Mouse (Mus musculus) CH12.LX (cell line): ENCODE data around the gene Zdhhc19. TPM values are rescaled to one million over a fixed set of nuclear protein-coding genes. Genes with fewer than 3 reads are reported as not detected.

Experiments used
- DNase-seq: peaks from one replicate; pipeline ENCODE4 v3.0.0-alpha.2; 2013; ENCODE audit errors: extremely low read depth
- H3K27ac ChIP-seq: 2 replicates; pipeline ENCODE4 v1.5.1; 2012; ENCODE audit warnings: low read depth, mild to moderate bottlenecking, control low read depth, moderate library complexity; ENCODE audit not compliant: insufficient read depth
- H3K27me3 ChIP-seq: replicated peaks from 2 replicates; pipeline ENCODE3; 2012; ENCODE audit warnings: inconsistent platforms
- H3K36me3 ChIP-seq, 2 experiments: replicated peaks in 1 of 2; 2 replicates each; pipeline versions ENCODE3 to v1.6.1; 2012; ENCODE audit warnings: inconsistent platforms in 1 of 2, low read length in 1 of 2, mild to moderate bottlenecking in 1 of 2, mixed read lengths in 1 of 2, moderate library complexity in 1 of 2; ENCODE audit not compliant: control insufficient read depth in 1 of 2, insufficient read depth in 1 of 2
- H3K4me1 ChIP-seq, 2 experiments: 2 replicates each; pipeline ENCODE4 v1.6.1; 2012; ENCODE audit warnings: inconsistent platforms in 1 of 2, moderate library complexity in 1 of 2; ENCODE audit not compliant: insufficient read depth in 2 of 2, control insufficient read depth in 1 of 2
- H3K4me2 ChIP-seq: 2 replicates; pipeline ENCODE4 v1.6.1; 2012; ENCODE audit warnings: low read depth, mild to moderate bottlenecking, control low read depth; ENCODE audit not compliant: poor library complexity, insufficient read depth, severe bottlenecking
- H3K4me3 ChIP-seq, 3 experiments: fragments of 150-350 bp in 1 of 3; sonication (generic) in 1 of 3; replicated peaks in 1 of 3; 2 replicates each; pipeline versions ENCODE3 to v1.5.1; 2011 to 2012; ENCODE audit warnings: low read depth in 2 of 3, low read length in 2 of 3, mild to moderate bottlenecking in 2 of 3, moderate library complexity in 2 of 3, control low read depth in 1 of 3, improper control_type of control experiment in 1 of 3, inconsistent platforms in 1 of 3, mixed read lengths in 1 of 3; ENCODE audit not compliant: poor library complexity in 1 of 3
- H3K79me2 ChIP-seq: replicated peaks from 2 replicates; pipeline ENCODE4 v1.6.1; 2012; ENCODE audit warnings: mild to moderate bottlenecking, moderate library complexity; ENCODE audit not compliant: control insufficient read depth, poor library complexity, insufficient read depth, severe bottlenecking; ENCODE audit errors: extremely low read depth
- H3K9ac ChIP-seq: 2 replicates; pipeline ENCODE4 v1.6.1; 2012; ENCODE audit warnings: low read depth, mild to moderate bottlenecking, control low read depth, moderate library complexity; ENCODE audit not compliant: insufficient read depth
- H3K9me3 ChIP-seq: replicated peaks from 2 replicates; pipeline ENCODE3; 2012; ENCODE audit warnings: low read length, inconsistent platforms, mixed read lengths
- CTCF ChIP-seq, 2 experiments: IDR thresholded peaks in 1 of 2; conservative IDR thresholded peaks in 1 of 2; 2 replicates each; pipeline ENCODE4 v1.5.1; 2011 to 2012; ENCODE audit warnings: low read depth in 2 of 2, low read length in 2 of 2, improper control_type of control experiment in 1 of 2, inconsistent platforms in 1 of 2, mild to moderate bottlenecking in 1 of 2, moderate library complexity in 1 of 2
- ETS1 ChIP-seq: conservative IDR thresholded peaks from 2 replicates; pipeline ENCODE4 v1.6.1; 2012; ENCODE audit warnings: low read depth, mild to moderate bottlenecking, inconsistent platforms, low read length, improper control_type of control experiment, moderate library complexity
- GABPA ChIP-seq: IDR thresholded peaks from 2 replicates; pipeline ENCODE4 v1.6.1; 2012; ENCODE audit warnings: low read depth, low read length, improper control_type of control experiment, inconsistent platforms; ENCODE audit not compliant: insufficient replicate concordance
- IRF4 ChIP-seq: IDR thresholded peaks from 2 replicates; pipeline ENCODE4 v1.6.1; 2014; ENCODE audit warnings: low read depth, mild to moderate bottlenecking, inconsistent platforms, low read length, improper control_type of control experiment
- MAFK ChIP-seq: IDR thresholded peaks from 2 replicates; pipeline ENCODE4 v1.6.1; 2011; ENCODE audit warnings: low read length, improper control_type of control experiment; ENCODE audit not compliant: insufficient replicate concordance
- MAZ ChIP-seq: IDR thresholded peaks from 2 replicates; pipeline ENCODE4 v1.6.1; 2012; ENCODE audit warnings: low read depth, mild to moderate bottlenecking, inconsistent platforms, low read length, improper control_type of control experiment, moderate library complexity
- MEF2A ChIP-seq: IDR thresholded peaks from 2 replicates; pipeline ENCODE4 v1.6.1; 2014; ENCODE audit warnings: low read depth, mild to moderate bottlenecking, inconsistent platforms, low read length, improper control_type of control experiment, borderline replicate concordance
- MXI1 ChIP-seq: IDR thresholded peaks from 2 replicates; pipeline ENCODE4 v1.6.1; 2011; ENCODE audit warnings: mild to moderate bottlenecking, low read depth, low read length, improper control_type of control experiment
- MYC ChIP-seq: IDR thresholded peaks from 2 replicates; pipeline ENCODE4 v1.6.1; 2011; ENCODE audit warnings: low read depth, mild to moderate bottlenecking, improper control_type of control experiment, low read length
- NRF1 ChIP-seq: IDR thresholded peaks from 2 replicates; pipeline ENCODE4 v1.6.1; 2014; ENCODE audit warnings: low read depth, mild to moderate bottlenecking, inconsistent platforms, low read length, improper control_type of control experiment, moderate library complexity
- PAX5 ChIP-seq: IDR thresholded peaks from 2 replicates; pipeline ENCODE4 v1.6.1; 2012; ENCODE audit warnings: low read length, inconsistent platforms, mixed read lengths
- POLR2A ChIP-seq: IDR thresholded peaks from 2 replicates; pipeline ENCODE4 v1.6.1; 2011; ENCODE audit warnings: low read depth, mild to moderate bottlenecking, improper control_type of control experiment, low read length
- SMC3 ChIP-seq: IDR thresholded peaks from 2 replicates; pipeline ENCODE4 v1.6.1; 2011; ENCODE audit warnings: low read depth, low read length, improper control_type of control experiment
- UBTF ChIP-seq: IDR thresholded peaks from 2 replicates; pipeline ENCODE4 v1.6.1; 2012; ENCODE audit warnings: low read depth, mild to moderate bottlenecking, inconsistent platforms, low read length, improper control_type of control experiment, moderate library complexity
- USF2 ChIP-seq: conservative IDR thresholded peaks from 2 replicates; pipeline ENCODE4 v1.6.1; 2011; ENCODE audit warnings: low read depth, low read length, improper control_type of control experiment
- dilution Hi-C: fragments of 300-500 bp; cut with MboI; formaldehyde crosslinking; loops from 2 replicates; pipeline ENCODE4 v1.14.3; 2020; ENCODE audit warnings: low sequenced_read_pairs; ENCODE audit not compliant: extremely low pct_unique_long_range_greater_than_20kb, extremely low pct_ligation_motif_present
- in situ Hi-C: fragments of 300-500 bp; cut with MboI; formaldehyde crosslinking; loops from 3 replicates; pipeline ENCODE4 v1.14.3; 2019; ENCODE audit warnings: low sequenced_read_pairs, low pct_ligation_motif_present, low pct_unique_long_range_greater_than_20kb, mixed read lengths
- polyA plus RNA-seq: library from polyadenylated mRNA; unstranded; fragments of >175 nt; gene quantifications from 2 replicates; pipeline ENCODE4 v1.2.1, GENCODE M21; 2012; ENCODE audit warnings: low read depth; ENCODE audit not compliant: insufficient read length
- total RNA-seq, 2 experiments: library from RNA; depleted of rRNA; stranded (reverse); fragments of 300-350 nt in 1 of 2; fragments of >200 nt in 1 of 2; gene quantifications; 2 replicates each; pipeline ENCODE4 v1.2.3; 2012 to 2014

The Zdhhc19 gene
- total and polyA plus RNA-seq, 3 experiments = not detected

GRCm38 (mm10) chr16:32463426-32463825 lies 32.6 kb upstream of the Zdhhc19 start:
- dilution Hi-C loops = no loop called here
- TF ChIP-seq ETS1 (no peak), SMC3 (no peak), POLR2A (no peak), MAZ (no peak), GABPA (no peak), USF2 (no peak), CTCF (conservative IDR thresholded peaks at IDR 0.05 in 1 of 2, IDR thresholded peaks at IDR 0.05 in 1 of 2; ENCODE audit: low read depth in 2 of 2, low read length in 2 of 2) (no peak), IRF4 (no peak), NRF1 (no peak), PAX5 (no peak), MYC (no peak), MAFK (no peak), UBTF (no peak), MXI1 (no peak)
- no peak for DNase-seq
- Histone ChIP-seq H3K4me1 (peaks cover 5 to 28% of the 10 kb centered on the region in 2 experiments; a peak in 3 of 4 replicates), H3K9ac (no peak overlapping the region), H3K27me3 (no peaks in the 10 kb centered on the region), H3K4me3 (no peak overlapping the region), H3K36me3 (peaks cover 22 to 42% of the 10 kb centered on the region in 2 experiments), H3K79me2 (no peaks in the 10 kb centered on the region), H3K27ac (no peak overlapping the region), H3K9me3 (no peaks in the 10 kb centered on the region), H3K4me2 (no peak overlapping the region)
- in situ Hi-C loops = loop anchor here (10.0 to 25.0 kb wide), 2 partner anchors 201 to 359 kb away; partner anchors contain the start of gene Smco1

GRCm38 (mm10) chr16:32464908-32465307 lies 31.2 kb upstream of the Zdhhc19 start:
- dilution Hi-C loops (no loop called here), in situ Hi-C loops (loop anchor here (10.0 to 25.0 kb wide), 2 partner anchors 203 to 360 kb away; partner anchors contain the start of gene Smco1)
- no peaks in the 10 kb centered on the region for H3K9me3 ChIP-seq
- H3K27ac ChIP-seq = no peak overlapping the region
- H3K4me2 ChIP-seq = no peak overlapping the region
- H3K9ac ChIP-seq = no peak overlapping the region
- DNase-seq = no peak
- no peak overlapping the region for H3K4me3 ChIP-seq
- H3K4me1 ChIP-seq = peaks cover 7 to 38% of the 10 kb centered on the region in 2 experiments; a peak in 3 of 4 replicates
- H3K36me3 ChIP-seq = peaks cover 25 to 47% of the 10 kb centered on the region in 2 experiments
- H3K79me2 ChIP-seq = no peaks in the 10 kb centered on the region
- TF ChIP-seq MEF2A = no peak
- TF ChIP-seq CTCF (conservative IDR thresholded peaks at IDR 0.05 in 1 of 2, IDR thresholded peaks at IDR 0.05 in 1 of 2; ENCODE audit: low read depth in 2 of 2, low read length in 2 of 2) = peak in 1 of 2 experiments; percentile 19; a peak in 2 of 4 replicates
- TF ChIP-seq NRF1 = no peak
- no peaks in the 10 kb centered on the region for H3K27me3 ChIP-seq
